Mouse (Mus musculus): Measurements from ENCODE around the gene Serpina3a. TPM values are rescaled to one million over a fixed set of nuclear protein-coding genes. Genes with fewer than 3 reads are reported as not detected.
A peak's percentile ranks its signal among the peaks of the same experiment; 100 is the strongest.
"Not testable (repeated sequence)": the region's sequence is repeated elsewhere in the genome, so short reads cannot be mapped to it uniquely, and the experiment has no call there.

Gene Serpina3a
- total RNA-seq (2014; fragmentation: Nextera tagmentation) (not detected in 2 replicates), total RNA-seq (2017) (not detected in 2 replicates)

GRCm38 (mm10) chr12:104112333-104112732 is at the start of gene Serpina3a:
Gene Serpina3a (plus strand): TSS chr12:104112724.
- not testable (repeated sequence) for ATAC-seq (replicated peaks; ENCODE audit: poor library complexity, severe bottlenecking)

- ATAC-seq (replicated peaks; ENCODE audit: poor library complexity, severe bottlenecking) = no peak
Measured at GRCm38 (mm10) chr12:104064532-104064931, 48.0 kb upstream of the Serpina3a start.

DNA sequence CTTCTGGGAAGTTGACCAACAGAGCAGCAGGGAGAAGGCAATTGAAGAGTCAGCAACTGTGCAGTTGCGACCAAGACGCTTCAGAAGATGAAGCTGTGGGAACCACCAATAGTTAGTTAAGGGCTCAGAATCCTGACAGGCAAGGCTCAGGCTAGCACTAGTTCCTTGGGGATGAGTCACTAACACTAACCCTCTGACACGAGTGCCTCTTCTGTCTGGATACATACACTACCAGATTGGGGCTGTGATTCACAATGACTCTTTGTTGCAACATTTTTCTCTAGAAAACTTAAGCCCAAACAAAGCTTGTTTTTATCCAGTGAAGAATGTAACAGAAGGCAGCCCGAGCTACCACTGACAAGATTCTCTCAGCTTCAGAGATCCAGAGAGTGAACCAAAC is 47.5 kb upstream of the Serpina3a start:
- ATAC-seq (replicated peaks; ENCODE audit: poor library complexity, severe bottlenecking) = no peak

GRCm38 (mm10) chr12:104066241-104066640 is 46.3 kb upstream of the Serpina3a start:
- peak; percentile 54 for ATAC-seq (replicated peaks; ENCODE audit: poor library complexity, severe bottlenecking)

GRCm38 (mm10) chr12:104067549-104067948 is 45.0 kb upstream of the Serpina3a start:
- peak; percentile 78 for ATAC-seq (replicated peaks; ENCODE audit: poor library complexity, severe bottlenecking)

- ATAC-seq (replicated peaks; ENCODE audit: poor library complexity, severe bottlenecking) = peak; percentile 60
Measured at GRCm38 (mm10) chr12:104069620-104070019, 42.9 kb upstream of the Serpina3a start.

DNA sequence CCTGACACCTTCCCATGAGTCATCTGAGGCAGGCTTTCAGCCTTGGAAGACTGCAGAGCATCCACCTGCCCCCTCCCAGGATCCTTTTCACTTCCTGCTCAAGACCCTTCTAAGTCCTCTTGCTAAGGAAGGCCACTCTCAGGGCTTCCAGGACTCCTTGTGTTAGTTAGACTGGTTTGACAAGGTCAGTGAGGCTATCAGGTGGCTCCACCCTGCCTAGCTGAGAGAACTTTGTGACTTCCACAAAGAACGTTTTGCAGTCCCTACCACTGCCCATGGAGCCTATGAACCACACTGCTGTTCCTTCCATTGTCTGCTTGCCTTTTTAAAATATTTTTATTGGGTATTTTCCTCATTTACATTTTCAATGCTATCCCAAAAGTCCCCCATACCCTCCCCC is 40.8 kb upstream of the Serpina3a start:
- no peak for ATAC-seq (replicated peaks; ENCODE audit: poor library complexity, severe bottlenecking)

GRCm38 (mm10) chr12:104072286-104072685 is 40.2 kb upstream of the Serpina3a start:
- ATAC-seq (replicated peaks; ENCODE audit: poor library complexity, severe bottlenecking) = no peak

- no peak for ATAC-seq (replicated peaks; ENCODE audit: poor library complexity, severe bottlenecking)
Measured at GRCm38 (mm10) chr12:104090119-104090518, 22.4 kb upstream of the Serpina3a start.

DNA sequence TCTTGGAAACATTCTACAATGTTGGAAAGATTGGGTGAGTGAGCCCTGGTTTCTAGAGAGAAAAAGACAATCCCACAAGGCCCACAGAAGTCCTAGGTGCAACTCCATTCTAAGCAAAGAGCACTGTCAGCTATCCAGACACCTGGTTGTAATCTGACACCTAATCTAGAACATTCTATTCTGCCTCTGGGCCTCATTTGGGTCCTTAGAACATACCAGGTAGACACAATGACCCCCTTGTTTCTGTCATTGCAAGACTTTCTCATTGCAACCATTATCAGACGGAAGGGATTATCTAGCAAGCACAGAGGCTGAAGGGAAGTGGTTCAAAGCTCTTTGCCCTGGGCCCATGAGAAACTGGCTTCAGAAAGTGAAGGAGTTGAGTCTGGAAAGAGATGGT is 21.2 kb upstream of the Serpina3a start:
- ATAC-seq (replicated peaks; ENCODE audit: poor library complexity, severe bottlenecking) = no peak

DNA sequence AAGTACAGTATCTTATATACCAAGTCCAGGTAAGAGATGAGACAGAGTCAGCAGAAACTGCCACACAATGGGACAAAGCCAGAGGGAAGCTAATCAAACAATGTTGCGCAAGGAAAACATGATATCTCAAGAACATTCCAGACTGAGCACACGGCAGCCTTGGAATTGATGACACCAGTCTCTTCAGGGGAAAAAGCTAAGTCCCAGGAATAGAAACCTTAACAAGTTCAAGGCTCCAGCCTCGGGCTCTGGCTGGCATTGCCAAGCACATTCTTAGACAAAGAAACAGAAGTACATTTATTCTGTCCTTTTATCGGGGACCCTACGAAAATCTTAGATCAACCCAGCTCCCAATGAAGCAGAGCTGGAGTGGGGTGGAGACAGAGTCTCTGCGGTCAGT is 11.8 kb upstream of the Serpina3a start, which contains the start of gene Serpina5:
Gene Serpina5 (plus strand): TSS at position 346 of the 400 bp plus-strand sequence.
- no peak for ATAC-seq (replicated peaks; ENCODE audit: poor library complexity, severe bottlenecking)

DNA sequence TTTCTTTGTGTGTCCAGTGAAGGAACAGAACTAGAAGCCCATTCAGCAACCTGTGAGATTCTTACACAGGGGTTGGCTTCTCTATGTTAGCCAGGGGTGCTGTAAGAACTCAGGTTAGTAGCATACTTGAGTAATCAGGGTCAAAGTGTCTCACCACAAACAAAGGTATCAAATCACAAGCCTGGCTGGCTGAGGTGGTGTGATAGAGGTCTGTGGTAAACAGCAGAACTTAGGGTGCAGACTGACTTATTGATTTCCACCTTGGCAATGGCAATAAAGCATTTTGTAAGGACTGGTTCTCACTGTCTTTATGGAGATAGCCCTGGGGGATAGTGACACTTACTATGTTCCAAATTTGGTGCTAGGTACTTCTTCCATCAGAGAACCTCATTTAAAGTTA is 6.7 kb upstream of the Serpina3a start:
- ATAC-seq (replicated peaks; ENCODE audit: poor library complexity, severe bottlenecking) = no peak

DNA sequence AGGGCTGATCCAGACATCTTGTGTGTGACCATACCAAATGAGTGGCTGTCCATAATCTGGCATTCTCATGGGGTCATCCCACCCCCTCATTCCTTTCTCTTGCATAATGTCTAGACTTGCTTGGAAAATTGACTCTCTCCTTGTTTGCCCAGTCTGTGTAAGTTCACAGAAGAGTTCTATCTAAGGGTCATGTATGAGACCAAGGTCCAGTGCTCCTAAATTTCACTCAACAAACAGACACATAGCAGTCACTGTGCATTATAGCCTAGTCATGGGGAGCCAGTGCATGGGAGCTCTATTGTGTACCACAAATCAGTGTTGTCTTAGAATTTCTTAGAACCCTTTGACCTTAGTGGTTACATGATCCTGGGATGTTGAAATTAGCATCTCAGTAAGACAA is 5.6 kb upstream of the Serpina3a start:
- ATAC-seq (replicated peaks; ENCODE audit: poor library complexity, severe bottlenecking) = no peak

DNA sequence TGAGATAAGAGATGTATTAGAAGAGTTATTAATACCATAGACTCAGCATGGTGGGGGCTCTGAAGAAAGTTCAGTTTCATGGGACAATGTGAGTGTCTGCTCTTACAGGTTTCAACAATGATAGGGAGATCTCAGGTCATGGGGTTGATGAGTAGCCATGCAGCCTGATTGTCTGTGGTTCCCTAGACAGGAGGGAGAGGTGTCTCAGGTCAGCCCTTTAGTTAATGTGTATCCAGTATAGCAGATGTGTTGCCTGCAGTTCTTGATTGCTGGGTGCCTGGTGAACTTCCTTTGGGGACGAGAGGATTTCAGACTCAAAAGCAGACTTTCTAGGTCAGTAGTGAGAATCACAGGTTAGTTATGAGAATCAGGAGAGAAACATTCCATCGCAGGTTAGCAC is 4.0 kb upstream of the Serpina3a start:
- ATAC-seq (replicated peaks; ENCODE audit: poor library complexity, severe bottlenecking) = no peak

DNA sequence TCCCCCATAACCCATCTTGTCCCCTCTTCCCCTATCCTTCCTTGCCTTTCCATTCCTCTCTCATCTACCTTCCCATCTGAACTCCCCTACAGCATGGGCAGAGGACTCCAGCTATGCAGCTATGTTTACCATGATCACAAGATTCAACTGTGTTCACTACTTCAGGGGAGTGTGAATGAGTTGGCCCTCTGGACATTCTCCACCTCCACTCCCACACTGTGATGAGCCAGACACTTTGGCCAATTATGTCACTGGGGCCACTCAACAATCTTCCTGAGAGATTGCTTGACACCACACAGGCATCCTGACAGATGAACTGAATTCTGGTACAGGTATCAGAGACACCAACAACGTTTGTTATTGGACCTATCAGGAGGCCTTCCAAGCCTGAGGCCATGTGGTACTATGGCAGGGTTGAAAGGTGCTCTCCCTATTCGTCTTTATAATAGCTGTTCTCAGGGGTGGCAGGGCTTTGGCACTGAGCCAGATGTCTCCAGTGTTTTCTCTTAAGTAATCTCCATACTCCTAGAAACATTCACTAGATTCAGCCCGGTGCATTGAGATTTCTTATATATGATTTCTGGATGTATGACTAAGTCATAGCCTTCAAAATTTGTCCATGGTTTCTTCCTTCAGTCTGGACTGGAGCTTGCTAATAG is 2.5 kb downstream of the Serpina3a start:
- ATAC-seq (replicated peaks; ENCODE audit: poor library complexity, severe bottlenecking) = no peak

DNA sequence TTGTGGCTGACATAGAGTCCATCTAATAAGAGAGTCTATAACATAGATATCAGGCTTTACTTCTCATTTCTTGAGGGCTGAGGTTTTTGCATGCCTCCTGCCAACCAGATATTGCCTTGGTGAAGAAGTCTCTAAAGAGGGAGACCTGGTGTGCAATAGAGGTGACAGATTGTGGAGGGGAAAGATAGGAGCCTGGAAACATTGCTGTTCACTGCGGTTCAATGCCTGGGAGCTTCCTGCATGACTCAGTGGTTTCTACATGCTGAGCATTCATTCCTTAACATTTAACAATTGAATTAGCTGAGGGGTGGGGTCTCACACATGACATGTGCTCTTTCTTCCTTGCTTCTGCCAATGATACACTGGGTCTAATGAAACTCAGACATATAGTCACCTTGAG is 10.6 kb downstream of the Serpina3a start:
- ATAC-seq (replicated peaks; ENCODE audit: poor library complexity, severe bottlenecking) = peak; percentile 18; the same call in 1 of the 2 replicates

GRCm38 (mm10) chr12:104123996-104124395 is 11.5 kb downstream of the Serpina3a start:
- ATAC-seq (replicated peaks; ENCODE audit: poor library complexity, severe bottlenecking) = peak; percentile 57

DNA sequence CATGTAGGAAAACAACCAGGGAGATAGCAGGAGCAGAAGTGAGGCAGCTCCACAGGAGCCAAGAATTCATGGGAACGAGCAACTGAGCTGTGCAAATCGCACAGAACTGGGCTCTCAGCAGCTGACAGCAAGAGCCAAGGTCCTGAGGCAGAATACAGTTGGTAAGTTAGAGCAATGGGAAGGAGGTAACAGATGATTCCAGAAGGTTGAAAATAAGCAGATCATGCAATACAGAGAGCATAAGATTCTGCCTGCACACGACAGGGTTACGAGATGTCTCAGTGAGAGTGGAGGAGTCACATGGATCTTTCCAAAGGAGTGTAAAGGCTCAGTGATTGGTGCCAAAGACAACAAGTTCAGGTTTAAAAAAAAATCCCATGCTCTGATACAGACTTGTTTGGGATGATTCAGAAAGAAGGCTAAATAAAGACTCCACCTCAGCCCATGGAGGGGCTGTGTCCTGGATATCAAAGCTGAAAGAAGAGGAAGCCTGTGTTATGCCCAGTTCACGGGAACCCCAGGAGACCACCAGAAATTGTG is 12.6 kb downstream of the Serpina3a start:
- ATAC-seq (replicated peaks; ENCODE audit: poor library complexity, severe bottlenecking) = no peak

- ATAC-seq (replicated peaks; ENCODE audit: poor library complexity, severe bottlenecking) = no peak
Measured at GRCm38 (mm10) chr12:104127696-104128095, 15.2 kb downstream of the Serpina3a start, which contains the start of gene Serpina3b. Gene Serpina3b (plus strand): TSS chr12:104127996.

GRCm38 (mm10) chr12:104131041-104131440 is 18.5 kb downstream of the Serpina3a start:
- ATAC-seq (replicated peaks; ENCODE audit: poor library complexity, severe bottlenecking) = peak; percentile 95

GRCm38 (mm10) chr12:104138216-104138615 is 25.7 kb downstream of the Serpina3a start:
- ATAC-seq (replicated peaks; ENCODE audit: poor library complexity, severe bottlenecking) = no peak

- no peak for ATAC-seq (replicated peaks; ENCODE audit: poor library complexity, severe bottlenecking)
Measured at GRCm38 (mm10) chr12:104140543-104141103, 28.1 kb downstream of the Serpina3a start.
